Mouse (Mus musculus) lung, postnatal 25 days (tissue): ENCODE results near the gene Ubr3.

Experiments
- DNase-seq: peaks from one replicate; pipeline ENCODE4 v3.0.0; 2022; ENCODE audit warnings: low spot score

Ubr3 gene

GRCm38 (mm10) chr2:69897039-69897617 is at the start of gene Ubr3:
TSS of gene Ubr3 (plus strand) at chr2:69897246.
- DNase-seq: peak; percentile 97

GRCm38 (mm10) chr2:69849215-69849614 is 47.8 kb upstream of the Ubr3 start:
- DNase-seq: no peak

- no peak for DNase-seq
Observed at GRCm38 (mm10) chr2:69851427-69852058, 45.5 kb upstream of the Ubr3 start.

GRCm38 (mm10) chr2:69856392-69856791 is 40.7 kb upstream of the Ubr3 start:
- peak; percentile 46 for DNase-seq

- no peak for DNase-seq
Observed at GRCm38 (mm10) chr2:69857882-69858281, 39.2 kb upstream of the Ubr3 start.

GRCm38 (mm10) chr2:69860972-69861452 is 36.0 kb upstream of the Ubr3 start:
- peak; percentile 38 for DNase-seq

GRCm38 (mm10) chr2:69861485-69862091 is 35.5 kb upstream of the Ubr3 start, which contains the start of gene Ssb:
TSS of gene Ssb (plus strand) at chr2:69861562.
- DNase-seq: peak; percentile 94

- no peak for DNase-seq
Observed at GRCm38 (mm10) chr2:69862117-69862657, 34.9 kb upstream of the Ubr3 start.

- DNase-seq: no peak
Observed at GRCm38 (mm10) chr2:69883990-69884391, 13.1 kb upstream of the Ubr3 start.

GRCm38 (mm10) chr2:69884581-69884980 is 12.5 kb upstream of the Ubr3 start:
- DNase-seq: no peak

- no peak for DNase-seq
Observed at GRCm38 (mm10) chr2:69885050-69885449, 12.0 kb upstream of the Ubr3 start.

GRCm38 (mm10) chr2:69885451-69886305 is 11.4 kb upstream of the Ubr3 start, which contains the start of gene Mettl5:
TSS of gene Mettl5 (minus strand) at chr2:69885615.
- DNase-seq: peak; percentile 90

- no peak for DNase-seq
Observed at GRCm38 (mm10) chr2:69888957-69889356, 8.1 kb upstream of the Ubr3 start.

- DNase-seq: no peak
Observed at GRCm38 (mm10) chr2:69890843-69891242, 6.2 kb upstream of the Ubr3 start.

GRCm38 (mm10) chr2:69893145-69893544 is 3.9 kb upstream of the Ubr3 start:
- no peak for DNase-seq

- DNase-seq: no peak
Observed at GRCm38 (mm10) chr2:69893891-69894290, 3.2 kb upstream of the Ubr3 start.

- DNase-seq: no peak
Observed at GRCm38 (mm10) chr2:69895502-69896223, 1.4 kb upstream of the Ubr3 start.

GRCm38 (mm10) chr2:69896224-69896581 is 843 bp upstream of the Ubr3 start:
- DNase-seq: no peak

- DNase-seq: peak; percentile 73
Observed at GRCm38 (mm10) chr2:69897618-69898575, 851 bp downstream of the Ubr3 start.

- no peak for DNase-seq
Observed at GRCm38 (mm10) chr2:69903541-69903940, 6.5 kb downstream of the Ubr3 start.
